Mouse (Mus musculus) left cerebral cortex, adult 2 months (tissue): Measurements from ENCODE around the gene Pdf. TPM values are rescaled to one million over a fixed set of nuclear protein-coding genes. Genes with fewer than 3 reads are reported as not detected.

Experiments
- DNase-seq, 2 experiments: peaks; one replicate each; pipeline ENCODE4 v3.0.0; 2021 to 2022; ENCODE audit warnings: low spot score in 2 of 2, mixed read lengths in 1 of 2; ENCODE audit errors: extremely low spot score in 1 of 2
- H3K27ac ChIP-seq: fragments of 200-600 bp; 2 replicates; pipeline ENCODE4 v1.8.1; 2022
- H3K4me3 ChIP-seq: fragments of 200-600 bp; 2 replicates; pipeline ENCODE4 v1.8.1; 2022
- CTCF ChIP-seq: fragments of 200-600 bp; IDR thresholded peaks from 2 replicates; pipeline ENCODE4 v1.8.1; 2022; ENCODE audit warnings: antibody characterized with exemption, mild to moderate bottlenecking, moderate library complexity
- intact Hi-C: fragments of 180-260 bp; cut with DNase I; formaldehyde crosslinking; loops from one replicate; pipeline ENCODE4 v1.15.1; 2025
- long read RNA-seq, 2 experiments: library from polyadenylated mRNA; stranded (forward); transcript quantifications; one replicate each; pipeline ENCODE4 v2.0.0; 2021; ENCODE audit warnings: borderline mapping rate in 2 of 2
- total RNA-seq, 2 experiments: library from RNA; stranded (reverse); gene quantifications; 2 replicates each; pipeline ENCODE4 v1.2.3; 2021

Gene Pdf
- 10 to 100 TPM; 24.4 to 25.9 TPM for total RNA-seq
- long read RNA-seq, experiment 1, transcript Pdf-201 (2 exons, 1,306 nt): major isoform, 32 of 32 reads
- long read RNA-seq, experiment 1, partial matches to known transcripts: 0 of 32 reads
- long read RNA-seq, experiment 1, other reads (novel, unspliced or antisense): 0 of 32 reads
- long read RNA-seq, experiment 2, transcript Pdf-201 (2 exons, 1,306 nt): major isoform, 31 of 31 reads
- long read RNA-seq, experiment 2, partial matches to known transcripts: 0 of 31 reads
- long read RNA-seq, experiment 2, other reads (novel, unspliced or antisense): 0 of 31 reads

GRCm38 (mm10) chr8:107048061-107048941 is at the start of gene Pdf:
TSS of gene Pdf (minus strand) at chr8:107048614.
- Histone ChIP-seq H3K4me3 (peak within 1 kb of the TSS; percentile 72), H3K27ac (peak within 1 kb of the TSS; percentile 96)
- DNase-seq: peak; percentile 84 to 85
- intact Hi-C loops: no loop called here
- TF ChIP-seq CTCF: no peak; the same call in 1 of the 2 replicates

GRCm38 (mm10) chr8:107096366-107097036 is 48.1 kb upstream of the Pdf start, which contains the start of gene Terf2:
TSS of gene Terf2 (minus strand) at chr8:107096547.
- Histone ChIP-seq H3K27ac (peak within 1 kb of the TSS; percentile 92), H3K4me3 (peak within 1 kb of the TSS; percentile 81)
- DNase-seq: peak; percentile 94 to 95
- intact Hi-C loops: loop anchor here (10.0 kb wide), 1 partner anchor 478 kb away; no protein-coding TSS in a partner anchor
- TF ChIP-seq CTCF: no peak

DNA sequence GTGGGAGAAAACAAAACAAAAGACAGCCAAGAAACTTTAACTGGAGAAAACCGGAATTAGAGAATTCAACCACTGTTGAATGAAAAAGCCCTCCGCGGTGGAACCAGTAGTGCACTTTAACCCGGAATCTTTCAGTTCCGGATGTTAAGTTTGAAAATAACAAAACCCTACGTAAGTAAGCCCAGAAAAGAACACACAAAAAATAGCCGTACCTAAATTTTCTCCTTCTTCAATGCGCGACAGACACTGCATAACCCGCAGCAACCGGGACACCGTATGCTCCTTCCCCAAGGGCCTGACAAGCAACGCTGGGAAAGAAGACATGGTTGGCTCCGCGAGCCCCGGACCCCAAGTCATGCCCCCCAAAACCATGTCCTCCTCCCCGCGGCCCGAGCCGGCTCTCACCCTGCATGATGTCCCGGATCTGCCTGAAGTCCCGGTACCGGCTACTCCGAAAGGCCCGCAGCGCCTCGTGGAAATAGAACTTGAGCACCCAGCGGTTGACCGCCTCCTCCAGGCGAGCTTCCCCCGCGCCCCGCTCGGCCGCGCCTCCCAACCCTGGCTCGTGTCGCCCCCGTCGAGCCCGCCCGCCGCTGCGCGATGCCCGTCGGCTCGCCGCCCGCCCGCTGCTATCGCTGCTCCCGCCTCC is 47.4 kb upstream of the Pdf start:
- Histone ChIP-seq H3K27ac (peak overlapping the region; percentile 92), H3K4me3 (peak overlapping the region; percentile 81)
- DNase-seq: no peak
- intact Hi-C loops: loop anchor here (2.0 to 10.0 kb wide), 2 partner anchors 35 to 479 kb away; no protein-coding TSS in a partner anchor
- TF ChIP-seq CTCF: no peak

DNA sequence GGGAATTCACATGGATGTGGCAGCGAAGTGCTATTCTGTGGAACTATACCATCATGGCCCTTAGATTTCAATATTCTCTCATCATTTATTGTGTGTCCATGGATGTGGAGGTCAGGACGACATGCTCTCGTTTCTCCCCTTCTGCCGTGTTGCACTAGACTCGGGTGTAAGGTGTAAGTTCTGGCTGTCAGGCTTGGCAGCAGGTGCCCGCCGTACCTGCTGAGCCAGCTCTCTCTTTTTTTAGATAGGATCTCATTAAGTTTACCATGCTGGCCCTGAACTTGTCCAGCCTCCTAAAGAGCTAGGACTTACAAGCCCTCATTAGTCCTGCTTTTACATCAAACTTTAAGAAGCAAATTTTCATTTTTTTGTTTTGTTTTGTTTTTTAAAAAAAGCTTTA is 42.1 kb upstream of the Pdf start:
- Histone ChIP-seq H3K4me3 (no peak overlapping the region), H3K27ac (no peak overlapping the region)
- no peak for TF ChIP-seq CTCF
- intact Hi-C loops: loop anchor here (10.0 kb wide), 1 partner anchor 484 kb away; no protein-coding TSS in a partner anchor
- DNase-seq: no peak

- no peak overlapping the region for H3K27ac ChIP-seq
- no peak for TF ChIP-seq CTCF
- no peak overlapping the region for H3K4me3 ChIP-seq
- DNase-seq: no peak
- intact Hi-C loops: no loop called here
These were observed 40.2 kb upstream of the Pdf start for GRCm38 (mm10) chr8:107088526-107089063.

GRCm38 (mm10) chr8:107086018-107086417 is 37.6 kb upstream of the Pdf start:
- no peak for DNase-seq
- intact Hi-C loops: no loop called here
- no peak overlapping the region for H3K27ac ChIP-seq
- TF ChIP-seq CTCF: no peak
- no peak overlapping the region for H3K4me3 ChIP-seq

GRCm38 (mm10) chr8:107085358-107085757 is 36.9 kb upstream of the Pdf start:
- no peak for DNase-seq
- peak; percentile 26 for TF ChIP-seq CTCF
- no peak overlapping the region for H3K4me3 ChIP-seq
- intact Hi-C loops: no loop called here
- no peak overlapping the region for H3K27ac ChIP-seq

DNA sequence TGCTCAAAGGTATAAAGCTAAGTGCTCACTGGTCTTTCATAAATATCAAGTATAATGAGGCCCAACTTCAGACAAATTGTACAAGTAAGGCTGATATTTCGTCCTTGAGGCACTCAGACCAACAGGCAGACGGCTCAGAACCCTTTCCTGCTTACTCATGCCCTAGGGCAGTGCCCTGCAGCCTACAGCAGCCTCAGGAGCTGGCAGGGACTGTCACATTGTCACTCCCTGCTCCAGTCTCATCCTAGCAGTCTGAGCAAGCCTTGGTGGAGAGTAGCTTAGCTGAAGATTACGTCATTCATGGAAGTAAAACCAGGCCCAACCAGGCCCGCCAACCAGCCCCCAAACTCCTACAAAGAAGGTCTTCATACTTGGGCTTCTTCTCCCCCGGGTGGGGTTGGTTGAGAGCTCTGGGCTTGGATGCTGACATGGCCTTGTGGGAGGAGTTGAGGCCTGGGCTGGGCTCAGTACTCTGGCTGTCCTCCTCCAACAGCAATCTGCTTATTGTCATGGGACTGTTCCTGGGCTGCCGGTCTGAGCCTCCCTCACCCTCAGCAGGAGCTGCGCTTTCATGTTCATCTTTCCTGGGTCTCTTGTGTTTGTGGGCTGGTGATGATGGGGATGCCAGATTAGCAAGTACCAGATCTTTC is 27.9 kb upstream of the Pdf start:
- no peak for TF ChIP-seq CTCF
- Histone ChIP-seq H3K27ac (no peak overlapping the region), H3K4me3 (no peak overlapping the region)
- intact Hi-C loops: no loop called here
- DNase-seq: no peak

GRCm38 (mm10) chr8:107074128-107074527 is 25.7 kb upstream of the Pdf start:
- TF ChIP-seq CTCF: no peak
- intact Hi-C loops: no loop called here
- H3K4me3 ChIP-seq: no peak overlapping the region
- H3K27ac ChIP-seq: no peak overlapping the region
- no peak for DNase-seq

GRCm38 (mm10) chr8:107073706-107074105 is 25.3 kb upstream of the Pdf start:
- intact Hi-C loops: no loop called here
- DNase-seq: no peak
- no peak for TF ChIP-seq CTCF
- no peak overlapping the region for H3K27ac ChIP-seq
- H3K4me3 ChIP-seq: no peak overlapping the region
